Comparison of ENCODE assay signal across 8 mouse cellular contexts in genomic region chr7:114874032-114874441, GRCm38 (mm10).
DNase-seq lines count a peak whose midpoint lies in the region; ATAC-seq and TF ChIP-seq lines count a peak whose summit lies in the region.

No protein-coding gene starts in this region.

- dilution Hi-C loops in CH12.LX (cut with MboI; ENCODE audit: extremely low pct_ligation_motif_present, extremely low pct_unique_long_range_greater_than_20kb, low sequenced_read_pairs), result no loop called here

- TF ChIP-seq RAD21 in CH12.LX (IDR thresholded peaks at IDR 0.05; ENCODE audit: low read depth, low read length), result peak; percentile 35

- in situ Hi-C loops in CH12.LX (cut with MboI; ENCODE audit: low pct_ligation_motif_present, low pct_unique_long_range_greater_than_20kb, low sequenced_read_pairs), result no loop called here

- no peaks in the 10 kb centered on the region for H3K36me3 ChIP-seq in heart, embryonic 14.5 days (ENCODE audit: control insufficient read depth, insufficient read depth, low read length)
- no peaks in the 10 kb centered on the region for H3K36me3 ChIP-seq in heart, embryonic 10.5 days
- H3K36me3 ChIP-seq in CH12.LX (replicated peaks in 1 of 2; ENCODE audit: control insufficient read depth in 1 of 2, insufficient read depth in 1 of 2, low read length in 1 of 2), result no peaks in the 10 kb centered on the region
- no peaks in the 10 kb centered on the region for H3K36me3 ChIP-seq in heart, embryonic 15.5 days

- no peak for DNase-seq in heart, embryonic 10.5 days (ENCODE audit: low spot score)
- no peak for DNase-seq in CH12.LX (ENCODE audit: extremely low read depth)
- peak; percentile 79 for DNase-seq in brain, embryonic 18.5 days (ENCODE audit: low read depth, low spot score)
- peak; percentile 29 to 31 for DNase-seq in left cerebral cortex, adult 2 months (ENCODE audit: extremely low spot score in 1 of 2, low spot score in 2 of 2)
- DNase-seq in right cerebral cortex, postnatal 25 days, result peak; percentile 39

- H3K79me2 ChIP-seq in CH12.LX (replicated peaks; ENCODE audit: control insufficient read depth, extremely low read depth, insufficient read depth, poor library complexity, severe bottlenecking), result no peaks in the 10 kb centered on the region

- no peak overlapping the region for H3K27ac ChIP-seq in heart, embryonic 14.5 days (replicated peaks in 1 of 2; ENCODE audit: control insufficient read depth in 1 of 2, insufficient read depth in 1 of 2, low read depth in 2 of 2, low read length in 2 of 2)
- H3K27ac ChIP-seq in heart, embryonic 10.5 days, result no peak overlapping the region
- H3K27ac ChIP-seq in CH12.LX (ENCODE audit: insufficient read depth, low read depth), result no peak overlapping the region
- no peak overlapping the region for H3K27ac ChIP-seq in heart, embryonic 15.5 days
- no peak overlapping the region for H3K27ac ChIP-seq in left cerebral cortex, adult 2 months

- no peak for TF ChIP-seq POLR2A in CH12.LX (IDR thresholded peaks at IDR 0.05; ENCODE audit: low read depth, low read length)

- no peak for TF ChIP-seq EP300 in CH12.LX (IDR thresholded peaks at IDR 0.05; ENCODE audit: low read length)

- WGBS in heart, embryonic 14.5 days, result 22% methylated on average over 6 of the region's 6 CpGs
- WGBS in heart, embryonic 10.5 days, result 33% methylated on average over 6 of the region's 6 CpGs
- 26% methylated on average over 6 of the region's 6 CpGs for WGBS in heart, embryonic 15.5 days

- intact Hi-C loops in left cerebral cortex, adult 2 months (cut with DNase I), result loop anchor here (1.0 kb wide), 1 partner anchor 1166 kb away; no protein-coding TSS in a partner anchor

- peaks cover 6 to 18% of the 10 kb centered on the region in 2 experiments; a peak in 2 of 4 replicates for H3K4me1 ChIP-seq in heart, embryonic 14.5 days (ENCODE audit: control insufficient read depth in 2 of 2, insufficient read depth in 2 of 2, low read length in 2 of 2)
- peaks cover 17% of the 10 kb centered on the region for H3K4me1 ChIP-seq in heart, embryonic 10.5 days
- H3K4me1 ChIP-seq in CH12.LX (ENCODE audit: control insufficient read depth in 1 of 2, insufficient read depth in 2 of 2), result no peaks in the 10 kb centered on the region
- peaks cover 9% of the 10 kb centered on the region for H3K4me1 ChIP-seq in heart, embryonic 15.5 days (replicated peaks)

- TF ChIP-seq CTCF in CH12.LX (conservative IDR thresholded peaks at IDR 0.05 in 1 of 2, IDR thresholded peaks at IDR 0.05 in 1 of 2; ENCODE audit: low read depth in 2 of 2, low read length in 2 of 2), result peak in 1 of 2 experiments; percentile 35; a peak in 2 of 4 replicates
- peak; percentile 46 for TF ChIP-seq CTCF in left cerebral cortex, adult 2 months (IDR thresholded peaks at IDR 0.05)

- no peak for ATAC-seq in heart, embryonic 14.5 days (ENCODE audit: insufficient number of reproducible peaks, insufficient read depth, low FRiP score, low read depth)
- no peak for ATAC-seq in heart, embryonic 15.5 days (replicated peaks; ENCODE audit: insufficient number of reproducible peaks, insufficient read depth, low FRiP score, low read depth)
- ATAC-seq in monocyte, adult 5-6 weeks (replicated peaks; ENCODE audit: insufficient number of reproducible peaks, low FRiP score, low TSS enrichment, poor library complexity, severe bottlenecking), result no peak

- H3K27me3 ChIP-seq in heart, embryonic 14.5 days (ENCODE audit: control insufficient read depth, insufficient read depth, low read length), result no peaks in the 10 kb centered on the region
- H3K27me3 ChIP-seq in heart, embryonic 10.5 days (ENCODE audit: insufficient read depth, poor library complexity, severe bottlenecking), result no peaks in the 10 kb centered on the region
- no peaks in the 10 kb centered on the region for H3K27me3 ChIP-seq in CH12.LX (replicated peaks)
- H3K27me3 ChIP-seq in heart, embryonic 15.5 days, result no peaks in the 10 kb centered on the region

- no peak overlapping the region for H3K4me3 ChIP-seq in heart, embryonic 14.5 days (ENCODE audit: control insufficient read depth in 1 of 2, insufficient read depth in 1 of 2, low read depth in 1 of 2, low read length in 2 of 2)
- no peak overlapping the region for H3K4me3 ChIP-seq in heart, embryonic 10.5 days
- no peak overlapping the region for H3K4me3 ChIP-seq in CH12.LX (replicated peaks in 1 of 3; ENCODE audit: low read depth in 2 of 3, low read length in 2 of 3, poor library complexity in 1 of 3)
- H3K4me3 ChIP-seq in heart, embryonic 15.5 days, result no peak overlapping the region
- no peak overlapping the region for H3K4me3 ChIP-seq in left cerebral cortex, adult 2 months

- H3K4me2 ChIP-seq in heart, embryonic 14.5 days (ENCODE audit: low read length), result peak overlapping the region; percentile 38; the same call in 1 of the 2 replicates
- no peak overlapping the region for H3K4me2 ChIP-seq in CH12.LX (ENCODE audit: insufficient read depth, low read depth, poor library complexity, severe bottlenecking)
- peak overlapping the region; percentile 40 for H3K4me2 ChIP-seq in heart, embryonic 15.5 days

- H3K9me3 ChIP-seq in heart, embryonic 14.5 days (ENCODE audit: control insufficient read depth, low read length), result no peaks in the 10 kb centered on the region
- no peaks in the 10 kb centered on the region for H3K9me3 ChIP-seq in heart, embryonic 10.5 days
- H3K9me3 ChIP-seq in CH12.LX (replicated peaks; ENCODE audit: low read length), result no peaks in the 10 kb centered on the region
- no peaks in the 10 kb centered on the region for H3K9me3 ChIP-seq in heart, embryonic 15.5 days (replicated peaks)

- no peak overlapping the region for H3K9ac ChIP-seq in heart, embryonic 14.5 days (ENCODE audit: low read length)
- H3K9ac ChIP-seq in CH12.LX (ENCODE audit: insufficient read depth, low read depth), result no peak overlapping the region
- no peak overlapping the region for H3K9ac ChIP-seq in heart, embryonic 15.5 days

TF ChIP-seq in CH12.LX, 34 proteins besides CTCF, POLR2A, EP300 and RAD21:
- peak; percentile 95 for TF ChIP-seq ZNF384 (IDR thresholded peaks at IDR 0.05; ENCODE audit: low read depth, low read length)
- no peak for TF ChIP-seq CHD1 (IDR thresholded peaks at IDR 0.05; ENCODE audit: low read depth, low read length)

Comparison
In these comparisons a context has a peak if more than half of its experiments do, and no peak if none do; other contexts are left out.
1. DNase-seq: peak in brain, embryonic 18.5 days (single experiment), left cerebral cortex, adult 2 months (2 of 2) and right cerebral cortex, postnatal 25 days (single experiment); none in heart, embryonic 10.5 days (single experiment) and CH12.LX (single experiment).